Mouse (Mus musculus) CD8-positive naive resting alpha-beta T cell, adult 2 months (primary cell): ENCODE results near the gene Clcn2.
"Not testable (repeated sequence)": the region's sequence is repeated elsewhere in the genome, so short reads cannot be mapped to it uniquely, and the experiment has no call there.

Source experiments
- DNase-seq, 2 experiments: peaks; one replicate each; pipeline ENCODE4 v3.0.0; 2022; ENCODE audit warnings: low read depth in 2 of 2, low spot score in 2 of 2

Clcn2 gene

DNA sequence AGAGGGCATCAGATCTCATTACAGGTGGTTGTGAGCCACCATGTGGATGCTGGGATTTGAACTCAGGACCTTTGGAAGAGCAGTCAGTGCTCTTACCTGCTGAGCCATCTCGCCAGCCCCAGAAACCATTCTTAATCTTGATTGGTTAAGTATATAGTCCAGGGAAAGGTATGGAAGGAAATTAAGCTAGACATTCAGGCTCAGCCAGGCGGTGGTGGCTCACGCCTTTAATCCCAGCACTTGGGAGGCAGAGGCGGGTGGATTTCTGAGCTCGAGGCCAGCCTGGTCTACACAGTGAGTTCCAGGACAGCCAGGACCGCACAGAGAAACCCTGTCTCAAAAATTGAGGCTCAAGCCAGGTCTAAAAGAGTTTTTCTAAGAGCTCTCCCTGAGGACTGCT is 49.5 kb downstream of the Clcn2 start, which contains the start of gene Eif4g1:
Gene Eif4g1, plus strand, starts transcription at position 301 of the 400 bp plus-strand sequence.
- not testable (repeated sequence) for DNase-seq

DNA sequence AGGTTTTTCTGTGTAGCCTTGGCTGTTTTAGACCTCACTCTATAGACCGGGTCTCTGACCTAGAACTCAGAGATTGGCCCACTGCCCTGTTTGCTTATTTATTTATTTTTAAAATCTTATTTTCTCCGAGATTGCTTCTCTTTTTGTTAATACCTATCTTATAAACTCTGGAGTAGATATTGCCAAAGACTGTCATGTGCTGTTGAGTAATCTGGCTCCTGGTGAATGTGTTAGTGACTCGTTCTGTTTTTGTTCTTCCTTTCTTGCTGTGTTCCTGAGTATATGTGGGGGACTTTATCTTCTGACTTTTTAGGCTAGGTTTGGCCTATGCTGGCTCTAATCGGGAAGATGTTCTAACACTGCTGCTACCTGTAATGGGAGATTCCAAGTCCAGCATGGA is 59.9 kb downstream of the Clcn2 start:
- DNase-seq: no peak

GRCm38 (mm10) chr16:20653315-20653714 is 64.2 kb downstream of the Clcn2 start:
- no peak for DNase-seq
